Mouse (Mus musculus) lung, adult 2 months (tissue): ENCODE measurements around the gene Cep97.

Experiments
- CTCF ChIP-seq: fragments of 200-500 bp; IDR thresholded peaks from 2 replicates; pipeline ENCODE4 v1.5.1; 2011; ENCODE audit warnings: mild to moderate bottlenecking, low read length, control low read depth; ENCODE audit not compliant: insufficient read depth
- POLR2A ChIP-seq: fragments of 200-500 bp; IDR thresholded peaks from 2 replicates; pipeline ENCODE4 v1.6.1; 2011; ENCODE audit warnings: low read depth, mild to moderate bottlenecking, control low read depth, low read length, borderline replicate concordance; ENCODE audit errors: extremely low read depth

GRCm38 (mm10) chr16:55905370-55905769, 29.3 kb downstream of the Cep97 start:
- no peak for TF ChIP-seq CTCF
- TF ChIP-seq POLR2A: no peak
